In the genomic region with DNA sequence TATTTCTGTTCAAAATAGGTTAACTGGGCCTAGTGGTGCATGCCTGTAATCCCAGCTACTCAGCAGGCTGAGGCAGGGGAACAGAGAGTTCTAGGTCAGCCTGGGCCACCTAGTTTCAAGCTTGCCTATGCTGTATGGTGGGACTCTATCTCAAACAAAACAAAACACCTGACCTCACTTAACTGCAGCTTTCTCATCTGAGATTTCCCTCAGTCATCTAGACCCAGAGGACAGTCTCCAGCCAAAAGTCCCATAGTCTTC, we compare ENCODE assay signal across 18 mouse cellular contexts. TPM values are rescaled to one million over a fixed set of nuclear protein-coding genes. Genes with fewer than 3 reads are reported as not detected.
DNase-seq lines count a peak whose midpoint lies in the region; ATAC-seq lines count a peak whose summit lies in the region.
"Had no signal": no experiment of that assay in that cellular context is flagged by ENCODE, and none has a peak within 500 bp of the region (broad histone marks: within the 10 kb centered on the region; RNA-seq: fewer than 3 reads in every experiment).

No protein-coding gene starts in this region.

- no peak overlapping the region for H3K4me3 ChIP-seq in hindbrain, embryonic 10.5 days
- no peak overlapping the region for H3K4me3 ChIP-seq in hindbrain, embryonic 16.5 days (ENCODE audit: low read length)
- H3K4me3 ChIP-seq in embryonic facial prominence, embryonic 13.5 days = no peak overlapping the region
- no peak overlapping the region for H3K4me3 ChIP-seq in liver, embryonic 12.5 days
- H3K4me3 ChIP-seq: heart, embryonic 15.5 days had no signal

- DNase-seq in hindbrain, embryonic 10.5 days (ENCODE audit: low spot score) = no peak
- DNase-seq in left cerebral cortex, adult 8-10 months (ENCODE audit: low spot score in 2 of 2) = no peak
- no peak for DNase-seq in lung, postnatal 25 days (ENCODE audit: low spot score)
- DNase-seq: cerebellum, adult 8-10 months; gastrocnemius, postnatal 25 days; kidney, adult 9 months; kidney, postnatal 36 days; lung, adult 2 months; lung, postnatal 36 days; right cerebral cortex, postnatal 25 days; thymus, adult 2 months had no signal

- H3K4me1 ChIP-seq in hindbrain, embryonic 10.5 days (replicated peaks) = peaks cover 17% of the 10 kb centered on the region
- H3K4me1 ChIP-seq in hindbrain, embryonic 16.5 days (ENCODE audit: control insufficient read depth, insufficient read depth, low read depth, low read length) = no peaks in the 10 kb centered on the region; the same call in 1 of the 2 replicates
- H3K4me1 ChIP-seq in embryonic facial prominence, embryonic 13.5 days = peaks cover 10% of the 10 kb centered on the region
- H3K4me1 ChIP-seq in liver, embryonic 12.5 days = no peaks in the 10 kb centered on the region
- H3K4me1 ChIP-seq: heart, embryonic 15.5 days had no signal

- H3K9ac ChIP-seq in hindbrain, embryonic 16.5 days (ENCODE audit: low read depth, low read length) = no peak overlapping the region
- H3K9ac ChIP-seq in embryonic facial prominence, embryonic 13.5 days = no peak overlapping the region
- no peak overlapping the region for H3K9ac ChIP-seq in liver, embryonic 12.5 days
- H3K9ac ChIP-seq: heart, embryonic 15.5 days had no signal

- H3K27me3 ChIP-seq in hindbrain, embryonic 10.5 days (ENCODE audit: insufficient read depth, poor library complexity, severe bottlenecking) = no peaks in the 10 kb centered on the region
- H3K27me3 ChIP-seq in hindbrain, embryonic 16.5 days (replicated peaks; ENCODE audit: control insufficient read depth, insufficient read depth, low read length) = no peaks in the 10 kb centered on the region
- H3K27me3 ChIP-seq in embryonic facial prominence, embryonic 13.5 days = no peaks in the 10 kb centered on the region
- H3K27me3 ChIP-seq in liver, embryonic 12.5 days (replicated peaks) = no peaks in the 10 kb centered on the region
- H3K27me3 ChIP-seq: heart, embryonic 15.5 days had no signal

- H3K36me3 ChIP-seq in hindbrain, embryonic 10.5 days = no peaks in the 10 kb centered on the region
- no peaks in the 10 kb centered on the region for H3K36me3 ChIP-seq in hindbrain, embryonic 16.5 days (ENCODE audit: control insufficient read depth, insufficient read depth, low read length)
- no peaks in the 10 kb centered on the region for H3K36me3 ChIP-seq in embryonic facial prominence, embryonic 13.5 days
- no peaks in the 10 kb centered on the region for H3K36me3 ChIP-seq in liver, embryonic 12.5 days
- H3K36me3 ChIP-seq: heart, embryonic 15.5 days had no signal

- 0 out of 2 replicates have a peak overlapping the region, but pooled peaks have one; percentile 18 for H3K27ac ChIP-seq in hindbrain, embryonic 10.5 days
- H3K27ac ChIP-seq in hindbrain, embryonic 16.5 days (ENCODE audit: low read depth, low read length) = no peak overlapping the region
- 0 out of 2 replicates have a peak overlapping the region, but pooled peaks have one; percentile 13 for H3K27ac ChIP-seq in embryonic facial prominence, embryonic 13.5 days
- H3K27ac ChIP-seq in liver, embryonic 12.5 days = no peak overlapping the region
- H3K27ac ChIP-seq: heart, embryonic 15.5 days had no signal

- 0 out of 2 replicates have a peak, but pooled peaks cover 2% of the 10 kb centered on the region for H3K9me3 ChIP-seq in hindbrain, embryonic 10.5 days
- no peaks in the 10 kb centered on the region for H3K9me3 ChIP-seq in hindbrain, embryonic 16.5 days (ENCODE audit: control insufficient read depth, low read length)
- H3K9me3 ChIP-seq in embryonic facial prominence, embryonic 13.5 days = no peaks in the 10 kb centered on the region
- no peaks in the 10 kb centered on the region for H3K9me3 ChIP-seq in liver, embryonic 12.5 days (replicated peaks)
- H3K9me3 ChIP-seq: heart, embryonic 15.5 days had no signal

- ATAC-seq in hindbrain, embryonic 16.5 days = no peak
- no peak for ATAC-seq in embryonic facial prominence, embryonic 13.5 days (ENCODE audit: insufficient number of reproducible peaks, insufficient read depth, low FRiP score, low TSS enrichment, low read depth)
- ATAC-seq in hematopoietic stem cell, adult 5-6 weeks (replicated peaks in 1 of 2; ENCODE audit: insufficient read depth in 1 of 2, low FRiP score in 2 of 2, low TSS enrichment in 1 of 2, low read depth in 1 of 2, poor library complexity in 2 of 2, severe bottlenecking in 2 of 2) = peak; percentile 48 to 88; a peak in 3 of 4 replicates
- no peak for ATAC-seq in liver, embryonic 12.5 days
- ATAC-seq: midbrain, embryonic 16.5 days had no signal

- no peak overlapping the region for H3K4me2 ChIP-seq in hindbrain, embryonic 16.5 days (ENCODE audit: low read length)
- H3K4me2 ChIP-seq in embryonic facial prominence, embryonic 13.5 days = no peak overlapping the region
- H3K4me2 ChIP-seq in liver, embryonic 12.5 days = no peak overlapping the region
- H3K4me2 ChIP-seq: heart, embryonic 15.5 days; liver, embryonic 11.5 days had no signal

RNA-seq across cellular contexts. Expression of a gene that starts 27.0 kb away (rescaled TPM):
- 501 and 623 TPM in 2 replicates for polyA plus RNA-seq in hindbrain, embryonic 10.5 days (2016; fragmentation: Nextera tagmentation; extraction: Ambion mirVana)
- polyA plus RNA-seq in hindbrain, embryonic 16.5 days (2015; fragmentation: Nextera tagmentation; extraction: Ambion mirVana) = 282 and 309 TPM in 2 replicates
- polyA plus RNA-seq in embryonic facial prominence, embryonic 13.5 days (2015; fragmentation: Nextera tagmentation; extraction: Ambion mirVana) = 591 and 658 TPM in 2 replicates
- total RNA-seq in hematopoietic stem cell, adult 5-6 weeks (2017) = 215 and 321 TPM in 2 replicates
- 309 and 312 TPM in 2 replicates for polyA plus RNA-seq in liver, embryonic 12.5 days (2016; fragmentation: Nextera tagmentation; extraction: Ambion mirVana)
- 100 to 1,000 TPM in 2 of 4 experiments, 10 to 100 TPM in 2; 83.8 to 108 (median 101) TPM for total RNA-seq in left cerebral cortex, adult 8-10 months (2022)

Comparison
In these comparisons a context has a peak if more than half of its experiments do, and no peak if none do; other contexts are left out.
1. H3K27ac ChIP-seq: peak in hindbrain, embryonic 10.5 days (single experiment) and embryonic facial prominence, embryonic 13.5 days (single experiment); none in hindbrain, embryonic 16.5 days (single experiment) and liver, embryonic 12.5 days (single experiment).
2. ATAC-seq: peak in hematopoietic stem cell, adult 5-6 weeks (2 of 2); none in hindbrain, embryonic 16.5 days (single experiment), embryonic facial prominence, embryonic 13.5 days (single experiment) and liver, embryonic 12.5 days (single experiment).